Mouse (Mus musculus): ENCODE results near the gene 4930523C07Rik. TPM values are rescaled to one million over a fixed set of nuclear protein-coding genes. Genes with fewer than 3 reads are reported as not detected.

The 4930523C07Rik gene
- polyA plus RNA-seq, 1 experiment = 10.4 TPM

GRCm38 (mm10) chr1:160025895-160026255 is 18.3 kb upstream of the 4930523C07Rik start:
- no peaks in the 10 kb centered on the region for H3K4me1 ChIP-seq (ENCODE audit: control insufficient read depth, insufficient read depth, low read length)
- TF ChIP-seq CTCF (IDR thresholded peaks at IDR 0.05; ENCODE audit: borderline replicate concordance, insufficient read depth, low read length) = no peak
- no peak for TF ChIP-seq POLR2A (IDR thresholded peaks at IDR 0.05; ENCODE audit: low read depth, low read length)

GRCm38 (mm10) chr1:160027939-160028338 is 16.2 kb upstream of the 4930523C07Rik start:
- no peak overlapping the region for H3K4me3 ChIP-seq (ENCODE audit: insufficient read depth, low read length)
- H3K27ac ChIP-seq (ENCODE audit: insufficient read depth, low read length) = no peak overlapping the region
- TF ChIP-seq CTCF (IDR thresholded peaks at IDR 0.05; ENCODE audit: borderline replicate concordance, insufficient read depth, low read length) (no peak), POLR2A (IDR thresholded peaks at IDR 0.05; ENCODE audit: low read depth, low read length) (no peak)
- H3K4me1 ChIP-seq (ENCODE audit: control insufficient read depth, insufficient read depth, low read length) = no peaks in the 10 kb centered on the region

More at GRCm38 (mm10) chr1:160025895-160026255, 18.3 kb upstream of the 4930523C07Rik start:
- no peak overlapping the region for H3K4me3 ChIP-seq (ENCODE audit: insufficient read depth, low read length)
- no peak overlapping the region for H3K27ac ChIP-seq (ENCODE audit: insufficient read depth, low read length)

DNA sequence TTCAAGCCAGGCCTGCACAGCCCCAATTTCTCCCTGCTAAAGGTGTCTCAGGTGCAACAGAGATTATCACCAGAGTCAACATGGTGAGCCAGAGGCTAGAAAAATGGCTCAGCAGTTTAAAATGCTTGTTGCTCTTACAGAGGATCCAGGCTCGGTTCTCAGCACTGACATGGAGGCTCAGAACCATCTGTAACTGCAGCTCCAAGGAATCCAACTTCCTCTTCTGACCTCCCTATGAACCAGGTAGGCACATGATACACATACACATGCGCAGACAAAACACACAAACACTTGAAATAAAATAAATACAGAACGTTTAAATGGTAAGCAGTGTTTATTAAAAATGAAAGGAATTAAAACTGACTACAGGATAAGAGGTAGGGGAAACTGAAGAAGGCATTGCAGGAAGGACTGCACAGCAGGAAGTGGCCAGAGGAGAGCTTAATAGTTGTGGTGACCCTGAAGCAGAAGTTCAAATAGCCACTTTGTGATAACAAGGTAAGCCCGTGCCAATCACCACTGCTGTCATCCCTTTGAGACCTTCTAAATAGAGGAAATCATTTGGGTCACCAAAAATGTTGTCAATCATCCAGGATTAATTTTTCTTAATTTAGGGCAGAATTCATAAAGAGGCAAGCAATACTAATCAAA is 10.1 kb upstream of the 4930523C07Rik start:
- H3K27ac ChIP-seq (ENCODE audit: insufficient read depth, low read length) = no peak overlapping the region
- TF ChIP-seq CTCF (IDR thresholded peaks at IDR 0.05; ENCODE audit: borderline replicate concordance, insufficient read depth, low read length) (no peak), POLR2A (IDR thresholded peaks at IDR 0.05; ENCODE audit: low read depth, low read length) (no peak)

GRCm38 (mm10) chr1:160035561-160035960 is 8.6 kb upstream of the 4930523C07Rik start:
- H3K27ac ChIP-seq (ENCODE audit: insufficient read depth, low read length) = no peak overlapping the region
- no peak for TF ChIP-seq CTCF (IDR thresholded peaks at IDR 0.05; ENCODE audit: borderline replicate concordance, insufficient read depth, low read length)
- TF ChIP-seq POLR2A (IDR thresholded peaks at IDR 0.05; ENCODE audit: low read depth, low read length) = no peak
- no peaks in the 10 kb centered on the region for H3K4me1 ChIP-seq (ENCODE audit: control insufficient read depth, insufficient read depth, low read length)
- no peak overlapping the region for H3K4me3 ChIP-seq (ENCODE audit: insufficient read depth, low read length)

More for the DNA sequence above, 10.1 kb upstream of the 4930523C07Rik start:
- no peaks in the 10 kb centered on the region for H3K4me1 ChIP-seq (ENCODE audit: control insufficient read depth, insufficient read depth, low read length)
- no peak overlapping the region for H3K4me3 ChIP-seq (ENCODE audit: insufficient read depth, low read length)

GRCm38 (mm10) chr1:160036996-160037521 is 7.1 kb upstream of the 4930523C07Rik start:
- Histone ChIP-seq H3K27ac (ENCODE audit: insufficient read depth, low read length) (no peak overlapping the region), H3K4me1 (ENCODE audit: control insufficient read depth, insufficient read depth, low read length) (no peaks in the 10 kb centered on the region), H3K4me3 (ENCODE audit: insufficient read depth, low read length) (no peak overlapping the region)
- TF ChIP-seq POLR2A (IDR thresholded peaks at IDR 0.05; ENCODE audit: low read depth, low read length) (no peak), CTCF (IDR thresholded peaks at IDR 0.05; ENCODE audit: borderline replicate concordance, insufficient read depth, low read length) (no peak)

GRCm38 (mm10) chr1:160039951-160040645 is 4.1 kb upstream of the 4930523C07Rik start:
- Histone ChIP-seq H3K27ac (ENCODE audit: insufficient read depth, low read length) (no peak overlapping the region), H3K4me3 (ENCODE audit: insufficient read depth, low read length) (no peak overlapping the region), H3K4me1 (ENCODE audit: control insufficient read depth, insufficient read depth, low read length) (no peaks in the 10 kb centered on the region)
- TF ChIP-seq CTCF (IDR thresholded peaks at IDR 0.05; ENCODE audit: borderline replicate concordance, insufficient read depth, low read length) (no peak), POLR2A (IDR thresholded peaks at IDR 0.05; ENCODE audit: low read depth, low read length) (no peak)

DNA sequence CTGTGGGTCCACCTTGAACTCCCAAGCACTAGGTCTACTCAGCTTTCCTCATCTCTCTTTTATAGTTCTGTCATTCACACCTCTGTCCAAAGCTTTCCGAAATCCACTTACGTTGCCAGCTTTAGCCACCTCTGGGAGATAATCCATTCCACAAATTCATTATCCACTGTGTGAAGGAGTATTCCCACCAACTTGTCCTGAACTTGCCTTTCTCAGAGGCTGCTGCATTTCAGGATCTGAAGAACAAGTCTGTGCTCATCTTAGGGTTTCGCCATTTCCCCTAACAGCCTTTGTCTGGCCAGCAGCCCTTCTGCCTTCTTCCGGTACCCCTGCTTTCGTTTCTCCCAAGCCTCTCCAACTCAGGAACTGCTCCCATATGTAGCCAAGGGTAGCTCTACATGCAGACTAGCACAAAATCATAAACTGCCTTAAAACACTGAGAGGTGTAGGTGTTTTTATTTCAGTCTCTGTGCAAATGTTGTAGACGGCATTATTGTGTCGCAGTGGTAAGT is 2.9 kb upstream of the 4930523C07Rik start:
- Histone ChIP-seq H3K4me3 (ENCODE audit: insufficient read depth, low read length) (no peak overlapping the region), H3K4me1 (ENCODE audit: control insufficient read depth, insufficient read depth, low read length) (no peaks in the 10 kb centered on the region), H3K27ac (ENCODE audit: insufficient read depth, low read length) (no peak overlapping the region)
- no peak for TF ChIP-seq POLR2A (IDR thresholded peaks at IDR 0.05; ENCODE audit: low read depth, low read length)
- no peak for TF ChIP-seq CTCF (IDR thresholded peaks at IDR 0.05; ENCODE audit: borderline replicate concordance, insufficient read depth, low read length)

- Histone ChIP-seq H3K4me1 (ENCODE audit: control insufficient read depth, insufficient read depth, low read length) (no peaks in the 10 kb centered on the region), H3K4me3 (ENCODE audit: insufficient read depth, low read length) (no peak overlapping the region), H3K27ac (ENCODE audit: insufficient read depth, low read length) (no peak overlapping the region)
- TF ChIP-seq CTCF (IDR thresholded peaks at IDR 0.05; ENCODE audit: borderline replicate concordance, insufficient read depth, low read length) = no peak
- TF ChIP-seq POLR2A (IDR thresholded peaks at IDR 0.05; ENCODE audit: low read depth, low read length) = no peak
These were observed 1.8 kb upstream of the 4930523C07Rik start for GRCm38 (mm10) chr1:160042351-160042750.

- Histone ChIP-seq H3K4me1 (ENCODE audit: control insufficient read depth, insufficient read depth, low read length) (no peaks in the 10 kb centered on the region), H3K27ac (ENCODE audit: insufficient read depth, low read length) (no peak overlapping the region), H3K4me3 (ENCODE audit: insufficient read depth, low read length) (no peak overlapping the region)
- TF ChIP-seq POLR2A (IDR thresholded peaks at IDR 0.05; ENCODE audit: low read depth, low read length) (no peak), CTCF (IDR thresholded peaks at IDR 0.05; ENCODE audit: borderline replicate concordance, insufficient read depth, low read length) (no peak)
These were observed 759 bp upstream of the 4930523C07Rik start for GRCm38 (mm10) chr1:160043271-160043975.

Data from embryonic fibroblast, embryonic 13.5 days (primary cell).